Mouse (Mus musculus) limb, embryonic 13.5 days (tissue): ENCODE data around the gene Kcnc1. TPM values are rescaled to one million over a fixed set of nuclear protein-coding genes. Genes with fewer than 3 reads are reported as not detected.

Source experiments
- ATAC-seq: fragments of 200-750 bp; cut with Nextera tagmentation; 2 replicates; pipeline ENCODE4 v1.8.0; 2017; ENCODE audit warnings: low read depth, moderate number of reproducible peaks, moderate TSS enrichment; ENCODE audit not compliant: low FRiP score
- H3K27ac ChIP-seq: fragments of 300-500 bp; sonication (generic); 2 replicates; pipeline ENCODE4 v1.5.1; 2015; ENCODE audit warnings: inconsistent platforms, mild to moderate bottlenecking, moderate library complexity
- H3K27me3 ChIP-seq: fragments of 300-500 bp; sonication (generic); 2 replicates; pipeline ENCODE4 v1.6.1; 2015; ENCODE audit warnings: mild to moderate bottlenecking, inconsistent platforms
- H3K36me3 ChIP-seq: fragments of 300-500 bp; sonication (generic); 2 replicates; pipeline ENCODE4 v1.6.1; 2015; ENCODE audit warnings: inconsistent platforms, mild to moderate bottlenecking, moderate library complexity
- H3K4me1 ChIP-seq: fragments of 300-500 bp; sonication (generic); 2 replicates; pipeline ENCODE4 v1.6.1; 2015; ENCODE audit warnings: inconsistent platforms
- H3K4me2 ChIP-seq: fragments of 300-500 bp; sonication (generic); replicated peaks from 2 replicates; pipeline ENCODE4 v1.6.1; 2015; ENCODE audit warnings: inconsistent platforms, mild to moderate bottlenecking, moderate library complexity
- H3K4me3 ChIP-seq: fragments of 300-500 bp; sonication (generic); 2 replicates; pipeline ENCODE4 v1.5.1; 2015; ENCODE audit warnings: moderate library complexity, mild to moderate bottlenecking, inconsistent platforms
- H3K9ac ChIP-seq: fragments of 300-500 bp; sonication (generic); 2 replicates; pipeline ENCODE4 v1.6.1; 2015; ENCODE audit warnings: mild to moderate bottlenecking, inconsistent platforms
- H3K9me3 ChIP-seq: fragments of 300-500 bp; sonication (generic); 2 replicates; pipeline ENCODE4 v1.6.1; 2016; ENCODE audit warnings: inconsistent platforms
- WGBS: fragments of 180-500 bp; shearing (Covaris S2); methylation state at CpG from one replicate; pipeline ENCODE4 v1.1.7; 2015; 5-methylcytosine and 5-hydroxymethylcytosine counted together
- polyA plus RNA-seq: library from polyadenylated mRNA; unstranded; fragments of >200 nt; fragmentation: Nextera tagmentation; extraction: Ambion mirVana; gene quantifications from 2 replicates; pipeline ENCODE4 v1.2.1, GENCODE M21; 2015

Kcnc1 gene
- polyA plus RNA-seq, 1 experiment from 2014 or later = 0.60 TPM

GRCm38 (mm10) chr7:46396928-46397731 lies 833 bp downstream of the Kcnc1 start:
- no peak for ATAC-seq
- WGBS = 2% methylated on average over 59 of the region's 64 CpGs
- Histone ChIP-seq H3K4me2 (peak overlapping the region; percentile 96), H3K4me3 (peak overlapping the region; percentile 51), H3K27ac (no peak overlapping the region), H3K9ac (no peak overlapping the region), H3K27me3 (peaks cover 93% of the 10 kb centered on the region), H3K36me3 (no peaks in the 10 kb centered on the region), H3K4me1 (peaks cover 18% of the 10 kb centered on the region), H3K9me3 (no peaks in the 10 kb centered on the region)

- Histone ChIP-seq H3K36me3 (no peaks in the 10 kb centered on the region), H3K4me3 (peak overlapping the region; percentile 51), H3K27me3 (peaks cover 92% of the 10 kb centered on the region), H3K4me1 (peaks cover 18% of the 10 kb centered on the region), H3K4me2 (peak overlapping the region; percentile 96), H3K9me3 (no peaks in the 10 kb centered on the region), H3K9ac (no peak overlapping the region), H3K27ac (no peak overlapping the region)
- 13% methylated on average over 69 of the region's 70 CpGs for WGBS
- ATAC-seq = no peak
These were observed 1.5 kb downstream of the Kcnc1 start for GRCm38 (mm10) chr7:46397732-46398333.

- ATAC-seq = no peak
- no peak overlapping the region for H3K9ac ChIP-seq
- H3K4me2 ChIP-seq = no peak overlapping the region
- no peak overlapping the region for H3K4me3 ChIP-seq
- no peaks in the 10 kb centered on the region for H3K36me3 ChIP-seq
- H3K27me3 ChIP-seq = peaks cover 85% of the 10 kb centered on the region
- WGBS = 52% methylated on average over 4 of the region's 4 CpGs
- H3K9me3 ChIP-seq = no peaks in the 10 kb centered on the region
- no peak overlapping the region for H3K27ac ChIP-seq
- H3K4me1 ChIP-seq = peaks cover 18% of the 10 kb centered on the region
These were observed 2.3 kb downstream of the Kcnc1 start for GRCm38 (mm10) chr7:46398612-46399011.

GRCm38 (mm10) chr7:46399676-46400075 lies 3.4 kb downstream of the Kcnc1 start:
- no peaks in the 10 kb centered on the region for H3K36me3 ChIP-seq
- no peaks in the 10 kb centered on the region for H3K9me3 ChIP-seq
- peaks cover 18% of the 10 kb centered on the region for H3K4me1 ChIP-seq
- H3K4me2 ChIP-seq = no peak overlapping the region
- H3K27me3 ChIP-seq = peaks cover 74% of the 10 kb centered on the region
- no peak overlapping the region for H3K4me3 ChIP-seq
- no peak overlapping the region for H3K9ac ChIP-seq
- WGBS = 81% methylated on average over 1 of the region's 1 CpGs
- ATAC-seq = no peak
- H3K27ac ChIP-seq = no peak overlapping the region

- WGBS = 41% methylated on average over 8 of the region's 8 CpGs
- peaks cover 18% of the 10 kb centered on the region for H3K4me1 ChIP-seq
These were observed 4.0 kb downstream of the Kcnc1 start for GRCm38 (mm10) chr7:46400346-46400745.

GRCm38 (mm10) chr7:46401371-46402180 lies 5.3 kb downstream of the Kcnc1 start:
- H3K9me3 ChIP-seq = no peaks in the 10 kb centered on the region
- no peak overlapping the region for H3K4me2 ChIP-seq
- peaks cover 62% of the 10 kb centered on the region for H3K27me3 ChIP-seq
- no peak for ATAC-seq
- H3K9ac ChIP-seq = no peak overlapping the region
- 53% methylated on average over 3 of the region's 3 CpGs for WGBS
- H3K36me3 ChIP-seq = no peaks in the 10 kb centered on the region
- no peak overlapping the region for H3K4me3 ChIP-seq
- H3K27ac ChIP-seq = no peak overlapping the region
- peaks cover 9% of the 10 kb centered on the region for H3K4me1 ChIP-seq

More at GRCm38 (mm10) chr7:46400346-46400745, 4.0 kb downstream of the Kcnc1 start:
- Histone ChIP-seq H3K4me3 (no peak overlapping the region), H3K36me3 (no peaks in the 10 kb centered on the region), H3K27me3 (peaks cover 74% of the 10 kb centered on the region), H3K9me3 (no peaks in the 10 kb centered on the region), H3K9ac (no peak overlapping the region), H3K27ac (no peak overlapping the region), H3K4me2 (no peak overlapping the region)
- no peak for ATAC-seq

- WGBS = 77% methylated on average over 15 of the region's 15 CpGs
- no peaks in the 10 kb centered on the region for H3K4me1 ChIP-seq
- no peaks in the 10 kb centered on the region for H3K36me3 ChIP-seq
- H3K9me3 ChIP-seq = no peaks in the 10 kb centered on the region
- no peak overlapping the region for H3K4me2 ChIP-seq
- no peak overlapping the region for H3K27ac ChIP-seq
- H3K4me3 ChIP-seq = no peak overlapping the region
- H3K9ac ChIP-seq = no peak overlapping the region
- no peak for ATAC-seq
- H3K27me3 ChIP-seq = peaks cover 40% of the 10 kb centered on the region
These were observed 7.6 kb downstream of the Kcnc1 start for GRCm38 (mm10) chr7:46403616-46404485.

- H3K9ac ChIP-seq = no peak overlapping the region
- H3K4me1 ChIP-seq = no peaks in the 10 kb centered on the region
- no peaks in the 10 kb centered on the region for H3K36me3 ChIP-seq
- no peak overlapping the region for H3K4me2 ChIP-seq
- no peak overlapping the region for H3K4me3 ChIP-seq
- no peaks in the 10 kb centered on the region for H3K9me3 ChIP-seq
- ATAC-seq = no peak
- peaks cover 33% of the 10 kb centered on the region for H3K27me3 ChIP-seq
- H3K27ac ChIP-seq = no peak overlapping the region
- WGBS = 77% methylated on average over 7 of the region's 7 CpGs
These were observed 8.5 kb downstream of the Kcnc1 start for GRCm38 (mm10) chr7:46404756-46405155.

GRCm38 (mm10) chr7:46408606-46409005 lies 12.3 kb downstream of the Kcnc1 start:
- Histone ChIP-seq H3K27me3 (peaks cover 10% of the 10 kb centered on the region; the same call in 1 of the 2 replicates), H3K36me3 (no peaks in the 10 kb centered on the region), H3K9me3 (no peaks in the 10 kb centered on the region), H3K4me3 (no peak overlapping the region), H3K4me2 (no peak overlapping the region), H3K9ac (no peak overlapping the region), H3K27ac (no peak overlapping the region), H3K4me1 (no peaks in the 10 kb centered on the region)
- 82% methylated on average over 9 of the region's 9 CpGs for WGBS
- ATAC-seq = no peak

- no peak overlapping the region for H3K27ac ChIP-seq
- H3K9ac ChIP-seq = no peak overlapping the region
- no peak overlapping the region for H3K4me3 ChIP-seq
- H3K27me3 ChIP-seq = peaks cover 10% of the 10 kb centered on the region; the same call in 1 of the 2 replicates
- no peaks in the 10 kb centered on the region for H3K4me1 ChIP-seq
- no peak for ATAC-seq
- no peaks in the 10 kb centered on the region for H3K36me3 ChIP-seq
- no peaks in the 10 kb centered on the region for H3K9me3 ChIP-seq
- H3K4me2 ChIP-seq = no peak overlapping the region
- WGBS = 50% methylated on average over 12 of the region's 12 CpGs
These were observed 13.0 kb downstream of the Kcnc1 start for GRCm38 (mm10) chr7:46409204-46409789.

GRCm38 (mm10) chr7:46410727-46411126 lies 14.4 kb downstream of the Kcnc1 start:
- no peak overlapping the region for H3K4me2 ChIP-seq
- no peak overlapping the region for H3K9ac ChIP-seq
- H3K27me3 ChIP-seq = peaks cover 2% of the 10 kb centered on the region; the same call in 1 of the 2 replicates
- WGBS = 80% methylated on average over 6 of the region's 6 CpGs
- no peaks in the 10 kb centered on the region for H3K9me3 ChIP-seq
- no peak overlapping the region for H3K4me3 ChIP-seq
- no peak overlapping the region for H3K27ac ChIP-seq
- no peaks in the 10 kb centered on the region for H3K36me3 ChIP-seq
- no peak for ATAC-seq
- H3K4me1 ChIP-seq = no peaks in the 10 kb centered on the region
